Mouse (Mus musculus): ENCODE results near the gene Fam168a.
A peak's percentile ranks its signal among the peaks of the same experiment; 100 is the strongest.

The Fam168a gene

GRCm38 (mm10) chr7:100706143-100706841 is at the start of gene Fam168a:
TSS of gene Fam168a (plus strand) at chr7:100706635.
- DNase-seq (ENCODE audit: low spot score in 2 of 2): peak; percentile 76 to 89

- DNase-seq (ENCODE audit: low spot score in 2 of 2): no peak
Observed at GRCm38 (mm10) chr7:100656739-100657138, 49.7 kb upstream of the Fam168a start.

- DNase-seq (ENCODE audit: low spot score in 2 of 2): no peak
Observed at GRCm38 (mm10) chr7:100658093-100658578, 48.3 kb upstream of the Fam168a start.

GRCm38 (mm10) chr7:100661264-100661663 is 45.2 kb upstream of the Fam168a start:
- no peak for DNase-seq (ENCODE audit: low spot score in 2 of 2)

GRCm38 (mm10) chr7:100662231-100662630 is 44.2 kb upstream of the Fam168a start, which contains the start of gene Plekhb1:
TSS of gene Plekhb1 (minus strand) at chr7:100662414.
- DNase-seq (ENCODE audit: low spot score in 2 of 2): no peak

GRCm38 (mm10) chr7:100663190-100663589 is 43.2 kb upstream of the Fam168a start:
- DNase-seq (ENCODE audit: low spot score in 2 of 2): peak; percentile 59 to 77

GRCm38 (mm10) chr7:100663729-100664304 is 42.6 kb upstream of the Fam168a start:
- no peak for DNase-seq (ENCODE audit: low spot score in 2 of 2)

GRCm38 (mm10) chr7:100670646-100671045 is 35.8 kb upstream of the Fam168a start:
- no peak for DNase-seq (ENCODE audit: low spot score in 2 of 2)

- no peak for DNase-seq (ENCODE audit: low spot score in 2 of 2)
Observed at GRCm38 (mm10) chr7:100673452-100673851, 33.0 kb upstream of the Fam168a start.

GRCm38 (mm10) chr7:100674941-100675340 is 31.5 kb upstream of the Fam168a start:
- DNase-seq (ENCODE audit: low spot score in 2 of 2): no peak

- DNase-seq (ENCODE audit: low spot score in 2 of 2): no peak
Observed at GRCm38 (mm10) chr7:100678052-100678451, 28.4 kb upstream of the Fam168a start.

GRCm38 (mm10) chr7:100678948-100679880 is 27.2 kb upstream of the Fam168a start:
- no peak for DNase-seq (ENCODE audit: low spot score in 2 of 2)

- DNase-seq (ENCODE audit: low spot score in 2 of 2): no peak
Observed at GRCm38 (mm10) chr7:100681132-100681531, 25.3 kb upstream of the Fam168a start.

- DNase-seq (ENCODE audit: low spot score in 2 of 2): no peak
Observed at GRCm38 (mm10) chr7:100683241-100683640, 23.2 kb upstream of the Fam168a start.

- DNase-seq (ENCODE audit: low spot score in 2 of 2): no peak
Observed at GRCm38 (mm10) chr7:100684081-100684480, 22.4 kb upstream of the Fam168a start.

GRCm38 (mm10) chr7:100684538-100684937 is 21.9 kb upstream of the Fam168a start:
- peak; percentile 34 to 61 for DNase-seq (ENCODE audit: low spot score in 2 of 2)

- DNase-seq (ENCODE audit: low spot score in 2 of 2): peak; percentile 59 to 76
Observed at GRCm38 (mm10) chr7:100685061-100686030, 21.1 kb upstream of the Fam168a start.

- DNase-seq (ENCODE audit: low spot score in 2 of 2): no peak
Observed at GRCm38 (mm10) chr7:100688471-100688870, 18.0 kb upstream of the Fam168a start.

- no peak for DNase-seq (ENCODE audit: low spot score in 2 of 2)
Observed at GRCm38 (mm10) chr7:100693199-100693598, 13.2 kb upstream of the Fam168a start.

GRCm38 (mm10) chr7:100699771-100700770 is 6.4 kb upstream of the Fam168a start:
- no peak for DNase-seq (ENCODE audit: low spot score in 2 of 2)

Measured in spleen, postnatal 14 days (tissue).